Mouse (Mus musculus) hindbrain, postnatal 0 days (tissue): ENCODE data around the gene Trpv4. TPM values are rescaled to one million over a fixed set of nuclear protein-coding genes. Genes with fewer than 3 reads are reported as not detected.

Experiments
- ATAC-seq: fragments of 200-750 bp; cut with Nextera tagmentation; 2 replicates; pipeline ENCODE4 v1.8.0; 2017; ENCODE audit warnings: mild to moderate bottlenecking, moderate TSS enrichment, moderate library complexity
- DNase-seq: peaks from one replicate; pipeline ENCODE4 v3.0.0-alpha.2; 2015; ENCODE audit warnings: low spot score
- H3K27ac ChIP-seq: fragments of 300-500 bp; sonication (generic); 2 replicates; pipeline ENCODE4 v1.5.1; 2014; ENCODE audit warnings: mild to moderate bottlenecking
- H3K27me3 ChIP-seq: fragments of 300-500 bp; sonication (generic); 2 replicates; pipeline ENCODE4 v1.6.1; 2014; ENCODE audit warnings: low read length, mixed read lengths; ENCODE audit not compliant: insufficient read depth
- H3K36me3 ChIP-seq: fragments of 300-500 bp; sonication (generic); 2 replicates; pipeline ENCODE4 v1.6.1; 2014; ENCODE audit warnings: low read length, mixed read lengths; ENCODE audit not compliant: insufficient read depth
- H3K4me1 ChIP-seq: fragments of 300-500 bp; sonication (generic); 2 replicates; pipeline ENCODE4 v1.6.1; 2014; ENCODE audit warnings: antibody characterized with exemption, low read length, mixed read lengths; ENCODE audit not compliant: insufficient read depth
- H3K4me2 ChIP-seq: fragments of 300-500 bp; sonication (generic); 2 replicates; pipeline ENCODE4 v1.6.1; 2014; ENCODE audit warnings: low read depth, mild to moderate bottlenecking, low read length, moderate library complexity, mixed read lengths
- H3K4me3 ChIP-seq: fragments of 300-500 bp; sonication (generic); 2 replicates; pipeline ENCODE4 v1.5.1; 2014; ENCODE audit warnings: low read length
- H3K9ac ChIP-seq: fragments of 300-500 bp; sonication (generic); replicated peaks from 2 replicates; pipeline ENCODE4 v1.6.1; 2014; ENCODE audit warnings: mild to moderate bottlenecking, low read length, moderate library complexity, mixed read lengths
- H3K9me3 ChIP-seq: fragments of 300-500 bp; sonication (generic); 2 replicates; pipeline ENCODE4 v1.6.1; 2016; ENCODE audit warnings: low read length, mixed read lengths
- CTCF ChIP-seq: IDR thresholded peaks from 2 replicates; pipeline ENCODE4 v1.5.1; 2016; ENCODE audit warnings: antibody characterized with exemption, control low read depth, low read depth
- WGBS: fragments of 180-500 bp; shearing (Covaris S2); extraction: QIAGEN DNeasy Blood & Tissue Kit; methylation state at CpG from one replicate; pipeline ENCODE4 v1.1.7; 2014; 5-methylcytosine and 5-hydroxymethylcytosine counted together
- polyA plus RNA-seq: library from polyadenylated mRNA; unstranded; fragments of >200 nt; fragmentation: Nextera tagmentation; extraction: Ambion mirVana; gene quantifications from 2 replicates; pipeline ENCODE4 v1.2.1, GENCODE M21; 2015
- total RNA-seq: library from RNA; depleted of rRNA; stranded (reverse); fragments of >200 nt; gene quantifications from 2 replicates; pipeline ENCODE4 v1.2.3, GENCODE M21; 2014; rRNA removed

Gene Trpv4
- total and polyA plus RNA-seq, 2 experiments from 2014 or later: 2.7 to 3.0 TPM

GRCm38 (mm10) chr5:114573920-114574628 lies 84.1 kb downstream of the Trpv4 start:
- Histone ChIP-seq H3K4me1 (peaks cover 44% of the 10 kb centered on the region), H3K4me3 (no peak overlapping the region), H3K27ac (no peak overlapping the region), H3K27me3 (no peaks in the 10 kb centered on the region), H3K9me3 (no peaks in the 10 kb centered on the region), H3K4me2 (no peak overlapping the region), H3K36me3 (no peaks in the 10 kb centered on the region), H3K9ac (no peak overlapping the region)
- ATAC-seq (no peak), DNase-seq (no peak)
- 60% methylated on average over 12 of the region's 12 CpGs for WGBS
- no peak for TF ChIP-seq CTCF

- H3K27ac ChIP-seq: no peak overlapping the region
- ATAC-seq (no peak), DNase-seq (no peak)
- H3K27me3 ChIP-seq: no peaks in the 10 kb centered on the region
- no peaks in the 10 kb centered on the region for H3K9me3 ChIP-seq
- no peak for TF ChIP-seq CTCF
- H3K4me2 ChIP-seq: 0 out of 2 replicates have a peak overlapping the region, but pooled peaks have one; percentile 69
- H3K9ac ChIP-seq: no peak overlapping the region
- 33% methylated on average over 1 of the region's 2 CpGs for WGBS
- H3K4me3 ChIP-seq: no peak overlapping the region
- H3K36me3 ChIP-seq: no peaks in the 10 kb centered on the region
- H3K4me1 ChIP-seq: peaks cover 53% of the 10 kb centered on the region
Observed at GRCm38 (mm10) chr5:114572997-114573396, 85.2 kb downstream of the Trpv4 start.

Other genes starting within 250 kb of the Trpv4 start
- gene Mmab, start 214.4 kb downstream of the Trpv4 start, total RNA-seq: 34.4 and 39.1 TPM in 2 replicates
- 35.9 and 36.8 TPM in 2 replicates for gene Mmab, start 214.4 kb downstream of the Trpv4 start, polyA plus RNA-seq
- 143 and 146 TPM in 2 replicates for gene Mvk, start 214.2 kb downstream of the Trpv4 start, total RNA-seq
- 69.8 and 71.9 TPM in 2 replicates for gene Mvk, start 214.2 kb downstream of the Trpv4 start, polyA plus RNA-seq
- 11.7 and 15.1 TPM in 2 replicates for gene Fam222a, start 90.4 kb downstream of the Trpv4 start, total RNA-seq
- gene Fam222a, start 90.4 kb downstream of the Trpv4 start, polyA plus RNA-seq: 2.8 and 2.9 TPM in 2 replicates
- gene Gltp, start 32.6 kb upstream of the Trpv4 start, total RNA-seq: 36.3 and 51.0 TPM in 2 replicates
- gene Gltp, start 32.6 kb upstream of the Trpv4 start, polyA plus RNA-seq: 55.0 and 55.1 TPM in 2 replicates
- gene Tchp, start 49.3 kb upstream of the Trpv4 start, total RNA-seq: 9.0 and 12.7 TPM in 2 replicates
- gene Tchp, start 49.3 kb upstream of the Trpv4 start, polyA plus RNA-seq: 14.4 and 15.6 TPM in 2 replicates
- 44.7 and 55.1 TPM in 2 replicates for gene Ankrd13a, start 116.3 kb upstream of the Trpv4 start, total RNA-seq
- gene Ankrd13a, start 116.3 kb upstream of the Trpv4 start, polyA plus RNA-seq: 30.7 and 31.4 TPM in 2 replicates
- 41.2 and 43.5 TPM in 2 replicates for gene Git2, start 117.1 kb upstream of the Trpv4 start, total RNA-seq
- gene Git2, start 117.1 kb upstream of the Trpv4 start, polyA plus RNA-seq: 34.4 and 36.4 TPM in 2 replicates
- 250 and 316 TPM in 2 replicates for gene 1500011B03Rik, start 165.0 kb upstream of the Trpv4 start, total RNA-seq
- gene 1500011B03Rik, start 165.0 kb upstream of the Trpv4 start, polyA plus RNA-seq: 354 and 366 TPM in 2 replicates
- not detected in 2 replicates for gene 4930519G04Rik, start 195.2 kb upstream of the Trpv4 start, total RNA-seq
- not detected in 2 replicates for gene 4930519G04Rik, start 195.2 kb upstream of the Trpv4 start, polyA plus RNA-seq
- 3.5 and 3.9 TPM in 2 replicates for gene Gm9936, start 200.3 kb upstream of the Trpv4 start, total RNA-seq
- gene Gm9936, start 200.3 kb upstream of the Trpv4 start, polyA plus RNA-seq: 2.4 and 2.8 TPM in 2 replicates
- gene Oasl2, start 238.5 kb upstream of the Trpv4 start, total RNA-seq: 6.3 and 6.9 TPM in 2 replicates
- 4.7 and 6.1 TPM in 2 replicates for gene Oasl2, start 238.5 kb upstream of the Trpv4 start, polyA plus RNA-seq